Mouse (Mus musculus): ENCODE measurements at regions not wholly inside any gene's neighbourhood (a gene's known extent, or its start where the extent isn't known, plus 50 kb on each side); places are given as distances from the start of the nearest gene placed in this dataset.

GRCm38 (mm10) chr6:84419691-84420090 is 174.0 kb downstream of the Cyp26b1 start:
- TF ChIP-seq CTCF (IDR thresholded peaks at IDR 0.05) (no peak), EP300 (IDR thresholded peaks at IDR 0.05) (no peak)

Data from lung, postnatal 0 days (tissue).